Mouse (Mus musculus) MEL (cell line): ENCODE results near the gene Asb8. TPM values are rescaled to one million over a fixed set of nuclear protein-coding genes. Genes with fewer than 3 reads are reported as not detected.

Source experiments
- DNase-seq: peaks from one replicate; pipeline ENCODE4 v3.0.0; 2011; ENCODE audit warnings: low read depth, low spot score
- H3K27ac ChIP-seq: 2 replicates; pipeline ENCODE4 v1.5.1; 2012; ENCODE audit warnings: low read depth, mild to moderate bottlenecking, control low read depth, low read length, moderate library complexity; ENCODE audit not compliant: control insufficient read depth
- H3K27me3 ChIP-seq, 2 experiments: fragments of 150-350 bp in 1 of 2; sonication (generic) in 1 of 2; 2 replicates each; pipeline ENCODE4 v1.6.1; 2012; ENCODE audit warnings: low read length in 2 of 2, mild to moderate bottlenecking in 2 of 2, improper control_type of control experiment in 1 of 2, moderate library complexity in 1 of 2; ENCODE audit not compliant: insufficient read depth in 2 of 2, control insufficient read depth in 1 of 2
- H3K36me3 ChIP-seq, 2 experiments: 2 replicates each; pipeline ENCODE4 v1.6.1; 2012 to 2014; ENCODE audit warnings: low read length in 2 of 2, improper control_type of control experiment in 1 of 2, inconsistent platforms in 1 of 2, mild to moderate bottlenecking in 1 of 2; ENCODE audit not compliant: insufficient read depth in 2 of 2, control insufficient read depth in 1 of 2
- H3K4me1 ChIP-seq, 2 experiments: fragments of 150-350 bp in 1 of 2; sonication (generic) in 1 of 2; 2 replicates each; pipeline ENCODE4 v1.6.1; 2012; ENCODE audit warnings: low read length in 2 of 2, improper control_type of control experiment in 1 of 2, mild to moderate bottlenecking in 1 of 2; ENCODE audit not compliant: insufficient read depth in 2 of 2, control insufficient read depth in 1 of 2
- H3K4me3 ChIP-seq, 2 experiments: fragments of 150-350 bp in 1 of 2; sonication (generic) in 1 of 2; 2 replicates each; pipeline ENCODE4 v1.5.1; 2012; ENCODE audit warnings: low read depth in 2 of 2, low read length in 2 of 2, mild to moderate bottlenecking in 2 of 2, moderate library complexity in 2 of 2, control low read depth in 1 of 2, improper control_type of control experiment in 1 of 2; ENCODE audit not compliant: control insufficient read depth in 1 of 2, insufficient read depth in 1 of 2
- H3K79me2 ChIP-seq: 2 replicates; pipeline ENCODE4 v1.6.1; 2012; ENCODE audit warnings: mild to moderate bottlenecking, low read length, moderate library complexity; ENCODE audit not compliant: control insufficient read depth, poor library complexity, insufficient read depth
- H3K9ac ChIP-seq: 2 replicates; pipeline ENCODE4 v1.6.1; 2012; ENCODE audit warnings: low read depth, mild to moderate bottlenecking, control low read depth, low read length, moderate library complexity; ENCODE audit not compliant: control insufficient read depth, poor library complexity, severe bottlenecking
- H3K9me3 ChIP-seq: fragments of 150-350 bp; sonication (generic); replicated peaks from 2 replicates; pipeline ENCODE4 v1.6.1; 2012; ENCODE audit warnings: mild to moderate bottlenecking, low read length, improper control_type of control experiment, moderate library complexity; ENCODE audit not compliant: insufficient read depth
- CHD2 ChIP-seq: IDR thresholded peaks from 2 replicates; pipeline ENCODE4 v1.6.1; 2011; ENCODE audit warnings: low read length, improper control_type of control experiment
- CTCF ChIP-seq, 3 experiments: IDR thresholded peaks in 2 of 3; conservative IDR thresholded peaks in 1 of 3; 2 replicates each; pipeline ENCODE4 v1.5.1; 2011 to 2012; ENCODE audit warnings: low read length in 3 of 3, low read depth in 2 of 3, mild to moderate bottlenecking in 2 of 3, improper control_type of control experiment in 1 of 3, inconsistent platforms in 1 of 3, mixed read lengths in 1 of 3, moderate library complexity in 1 of 3; ENCODE audit not compliant: control insufficient read depth in 1 of 3, insufficient read depth in 1 of 3, poor library complexity in 1 of 3, severe bottlenecking in 1 of 3
- E2F4 ChIP-seq: IDR thresholded peaks from 2 replicates; pipeline ENCODE4 v1.6.1; 2011; ENCODE audit warnings: low read depth, low read length, improper control_type of control experiment, borderline replicate concordance
- ELF1 ChIP-seq: IDR thresholded peaks from 2 replicates; pipeline ENCODE4 v1.6.1; 2014; ENCODE audit warnings: low read depth, mild to moderate bottlenecking, inconsistent platforms, low read length, improper control_type of control experiment, moderate library complexity
- ETS1 ChIP-seq: IDR thresholded peaks from 2 replicates; pipeline ENCODE4 v1.6.1; 2012; ENCODE audit warnings: low read depth, mild to moderate bottlenecking, inconsistent platforms, low read length, improper control_type of control experiment, moderate library complexity
- GATA1 ChIP-seq: IDR thresholded peaks from 2 replicates; pipeline ENCODE4 v1.6.1; 2011; ENCODE audit warnings: low read depth, low read length, improper control_type of control experiment
- HCFC1 ChIP-seq: IDR thresholded peaks from 2 replicates; pipeline ENCODE4 v1.6.1; 2012; ENCODE audit warnings: low read depth, mild to moderate bottlenecking, inconsistent platforms, low read length, improper control_type of control experiment, moderate library complexity
- JUND ChIP-seq: IDR thresholded peaks from 2 replicates; pipeline ENCODE4 v1.6.1; 2011; ENCODE audit warnings: low read depth, mild to moderate bottlenecking, improper control_type of control experiment, low read length
- KAT2A ChIP-seq: conservative IDR thresholded peaks from 2 replicates; pipeline ENCODE4 v1.6.1; 2012; ENCODE audit warnings: low read depth, low read length, improper control_type of control experiment, inconsistent platforms
- MAX ChIP-seq: IDR thresholded peaks from 2 replicates; pipeline ENCODE4 v1.6.1; 2011; ENCODE audit warnings: low read length, improper control_type of control experiment
- MAZ ChIP-seq: IDR thresholded peaks from 2 replicates; pipeline ENCODE4 v1.6.1; 2012; ENCODE audit warnings: low read depth, mild to moderate bottlenecking, inconsistent platforms, low read length, improper control_type of control experiment
- MEF2A ChIP-seq: IDR thresholded peaks from 2 replicates; pipeline ENCODE4 v1.6.1; 2014; ENCODE audit warnings: low read depth, mild to moderate bottlenecking, inconsistent platforms, low read length, improper control_type of control experiment; ENCODE audit not compliant: poor library complexity, insufficient replicate concordance, severe bottlenecking; ENCODE audit errors: extremely low read depth
- MXI1 ChIP-seq: IDR thresholded peaks from 2 replicates; pipeline ENCODE4 v1.6.1; 2011; ENCODE audit warnings: mild to moderate bottlenecking, low read depth, low read length, improper control_type of control experiment
- MYB ChIP-seq: IDR thresholded peaks from 2 replicates; pipeline ENCODE4 v1.6.1; 2011; ENCODE audit warnings: mild to moderate bottlenecking, low read depth, low read length, improper control_type of control experiment
- NELFE ChIP-seq: IDR thresholded peaks from 2 replicates; pipeline ENCODE4 v1.6.1; 2011; ENCODE audit warnings: low read depth, low read length, improper control_type of control experiment
- NRF1 ChIP-seq: IDR thresholded peaks from 2 replicates; pipeline ENCODE4 v1.6.1; 2014; ENCODE audit warnings: low read depth, mild to moderate bottlenecking, inconsistent platforms, low read length, improper control_type of control experiment, moderate library complexity; ENCODE audit not compliant: poor library complexity, insufficient read depth, severe bottlenecking
- POLR2A ChIP-seq, 2 experiments: IDR thresholded peaks; 2 replicates each; pipeline ENCODE4 v1.6.1; 2011 to 2012; ENCODE audit warnings: low read length in 2 of 2, mild to moderate bottlenecking in 2 of 2, control low read depth in 1 of 2, improper control_type of control experiment in 1 of 2, low read depth in 1 of 2, moderate library complexity in 1 of 2; ENCODE audit not compliant: control insufficient read depth in 1 of 2, insufficient read depth in 1 of 2, poor library complexity in 1 of 2
- POLR2AphosphoS2 ChIP-seq: IDR thresholded peaks from 2 replicates; pipeline ENCODE4 v1.6.1; 2011; ENCODE audit warnings: low read length, improper control_type of control experiment
- RCOR1 ChIP-seq: IDR thresholded peaks from 2 replicates; pipeline ENCODE4 v1.6.1; 2012; ENCODE audit warnings: low read depth, mild to moderate bottlenecking, inconsistent platforms, low read length, improper control_type of control experiment
- SIN3A ChIP-seq: IDR thresholded peaks from 2 replicates; pipeline ENCODE4 v1.6.1; 2012; ENCODE audit warnings: low read length, improper control_type of control experiment, inconsistent platforms
- TBP ChIP-seq: IDR thresholded peaks from 2 replicates; pipeline ENCODE4 v1.8.0; 2011; ENCODE audit warnings: low read depth, low read length, improper control_type of control experiment
- TCF12 ChIP-seq: IDR thresholded peaks from 2 replicates; pipeline ENCODE4 v1.6.1; 2014; ENCODE audit warnings: low read depth, mild to moderate bottlenecking, inconsistent platforms, low read length, improper control_type of control experiment, moderate library complexity
- UBTF ChIP-seq: IDR thresholded peaks from 2 replicates; pipeline ENCODE4 v1.6.1; 2012; ENCODE audit warnings: low read depth, mild to moderate bottlenecking, inconsistent platforms, low read length, improper control_type of control experiment, moderate library complexity, borderline replicate concordance; ENCODE audit not compliant: insufficient read depth
- USF2 ChIP-seq, 2 experiments: IDR thresholded peaks; 2 replicates each; pipeline ENCODE4 v1.6.1; 2011 to 2012; ENCODE audit warnings: improper control_type of control experiment in 2 of 2, low read length in 2 of 2, borderline replicate concordance in 1 of 2, inconsistent platforms in 1 of 2, low read depth in 1 of 2, mild to moderate bottlenecking in 1 of 2; ENCODE audit not compliant: insufficient read depth in 1 of 2
- ZKSCAN1 ChIP-seq: IDR thresholded peaks from 2 replicates; pipeline ENCODE4 v1.6.1; 2012; ENCODE audit warnings: low read depth, mild to moderate bottlenecking, inconsistent platforms, low read length, improper control_type of control experiment, moderate library complexity
- ZNF384 ChIP-seq: IDR thresholded peaks from 2 replicates; pipeline ENCODE4 v1.6.1; 2012; ENCODE audit warnings: low read depth, mild to moderate bottlenecking, inconsistent platforms, low read length, improper control_type of control experiment
- polyA plus RNA-seq, 2 experiments: library from polyadenylated mRNA; stranded (reverse) in 1 of 2; unstranded in 1 of 2; fragments of >175 nt in 1 of 2; fragments of >200 nt in 1 of 2; gene quantifications; 2 replicates each; pipeline versions ENCODE4 v1.2.1 to v1.2.4; 2012; ENCODE audit warnings: low replicate concordance in 2 of 2, low read depth in 1 of 2; ENCODE audit not compliant: insufficient read length in 2 of 2, insufficient read depth in 1 of 2, missing spikeins in 1 of 2
- total RNA-seq: library from RNA; depleted of rRNA; stranded (reverse); fragments of 300-350 nt; gene quantifications from 2 replicates; pipeline ENCODE4 v1.2.3, GENCODE M21; 2012

The Asb8 gene
- total and polyA plus RNA-seq, 3 experiments: 33.1 to 38.2 TPM; not detected in 1

GRCm38 (mm10) chr15:98093121-98094011, 72.1 kb downstream of the Asb8 start, which contains the start of gene Senp1:
Gene Senp1 (minus strand): TSS chr15:98093744.
- Histone ChIP-seq H3K79me2 (peaks cover 54% of the 10 kb centered on the region), H3K27me3 (no peaks in the 10 kb centered on the region), H3K4me1 (peaks cover 22 to 25% of the 10 kb centered on the region in 2 experiments)
- TF ChIP-seq MAX (peak; percentile 81), MEF2A (no peak), CHD2 (peak; percentile 77), CTCF (IDR thresholded peaks at IDR 0.05 in 2 of 3, conservative IDR thresholded peaks at IDR 0.05 in 1 of 3; ENCODE audit: control insufficient read depth in 1 of 3, insufficient read depth in 1 of 3, low read depth in 2 of 3, low read length in 3 of 3, poor library complexity in 1 of 3, severe bottlenecking in 1 of 3) (no peak), RCOR1 (no peak), POLR2AphosphoS2 (peak; percentile 55; the same call in 1 of the 2 replicates), ETS1 (peak; percentile 42), ZKSCAN1 (no peak), ZNF384 (peak; percentile 46; the same call in 1 of the 2 replicates), JUND (no peak), UBTF (peak; percentile 95; the same call in 1 of the 2 replicates), KAT2A (peak; percentile 67), GATA1 (no peak), USF2 (IDR thresholded peaks at IDR 0.05; ENCODE audit: borderline replicate concordance in 1 of 2, insufficient read depth in 1 of 2, low read depth in 1 of 2, low read length in 2 of 2) (no peak), E2F4 (peak; percentile 94; the same call in 1 of the 2 replicates), ELF1 (peak; percentile 86), SIN3A (peak; percentile 96), POLR2A (IDR thresholded peaks at IDR 0.05; ENCODE audit: control insufficient read depth in 1 of 2, insufficient read depth in 1 of 2, low read depth in 1 of 2, low read length in 2 of 2, poor library complexity in 1 of 2) (peak; percentile 64 to 96; a peak in 3 of 4 replicates), MXI1 (peak; percentile 68), NRF1 (peak; percentile 84), TCF12 (peak; percentile 56; the same call in 1 of the 2 replicates), MAZ (peak; percentile 68; the same call in 1 of the 2 replicates), NELFE (peak; percentile 93), TBP (peak; percentile 92), HCFC1 (peak; percentile 87), MYB (peak; percentile 48)
- TF ChIP-seq, all 39 proteins: peak for 19
- DNase-seq: peak; percentile 99
- Histone ChIP-seq H3K4me3 (peak within 1 kb of the TSS; percentile 82 to 83), H3K27ac (peak within 1 kb of the TSS; percentile 97), H3K9me3 (no peaks in the 10 kb centered on the region), H3K36me3 (peaks cover 7 to 35% of the 10 kb centered on the region in 2 experiments), H3K9ac (peak within 1 kb of the TSS; percentile 89)
